Mouse (Mus musculus) testis, adult 2 months (tissue): ENCODE measurements around the gene Agtr1a. TPM values are rescaled to one million over a fixed set of nuclear protein-coding genes. Genes with fewer than 3 reads are reported as not detected.

Source experiments
- H3K27ac ChIP-seq: fragments of 200-500 bp; 2 replicates; pipeline ENCODE4 v1.5.1; 2012; ENCODE audit warnings: low read depth, low read length; ENCODE audit not compliant: control insufficient read depth, insufficient read depth
- H3K27me3 ChIP-seq: fragments of 200-500 bp; 2 replicates; pipeline ENCODE4 v1.6.1; 2012; ENCODE audit warnings: mild to moderate bottlenecking, low read length, moderate library complexity; ENCODE audit not compliant: control insufficient read depth, insufficient read depth
- H3K36me3 ChIP-seq: fragments of 200-500 bp; 2 replicates; pipeline ENCODE4 v1.6.1; 2012; ENCODE audit warnings: mild to moderate bottlenecking, low read length; ENCODE audit not compliant: control insufficient read depth, insufficient read depth
- H3K4me1 ChIP-seq: fragments of 200-500 bp; 2 replicates; pipeline ENCODE4 v1.6.1; 2012; ENCODE audit warnings: low read length; ENCODE audit not compliant: control insufficient read depth, insufficient read depth
- H3K4me3 ChIP-seq: fragments of 200-500 bp; 2 replicates; pipeline ENCODE4 v1.5.1; 2012; ENCODE audit warnings: low read depth, mild to moderate bottlenecking, low read length, moderate library complexity, mixed read lengths; ENCODE audit not compliant: control insufficient read depth
- CTCF ChIP-seq: fragments of 200-500 bp; IDR thresholded peaks from 2 replicates; pipeline ENCODE4 v1.5.1; 2012; ENCODE audit warnings: low read depth, mild to moderate bottlenecking, inconsistent platforms, low read length, moderate library complexity; ENCODE audit not compliant: control insufficient read depth, insufficient read depth, insufficient replicate concordance
- POLR2A ChIP-seq: fragments of 200-500 bp; IDR thresholded peaks from 2 replicates; pipeline ENCODE4 v1.6.1; 2012; ENCODE audit warnings: low read depth, mild to moderate bottlenecking, inconsistent platforms, low read length, moderate library complexity; ENCODE audit not compliant: control insufficient read depth
- polyA plus RNA-seq: library from polyadenylated mRNA; depleted of rRNA; stranded (reverse); fragments of >200 nt; gene quantifications from 2 replicates; pipeline ENCODE4 v1.2.3, GENCODE M21; 2012

Gene Agtr1a
- polyA plus RNA-seq, 1 experiment, result 31.6 TPM

- H3K27me3 ChIP-seq, result no peaks in the 10 kb centered on the region
- H3K4me3 ChIP-seq, result no peak overlapping the region
- TF ChIP-seq POLR2A, result no peak
- TF ChIP-seq CTCF, result no peak
Observed at GRCm38 (mm10) chr13:30364097-30364625, 27.9 kb downstream of the Agtr1a start.

GRCm38 (mm10) chr13:30364780-30365179 lies 28.5 kb downstream of the Agtr1a start:
- no peaks in the 10 kb centered on the region for H3K27me3 ChIP-seq
- no peaks in the 10 kb centered on the region for H3K4me1 ChIP-seq
- no peak overlapping the region for H3K4me3 ChIP-seq
- TF ChIP-seq CTCF (no peak), POLR2A (no peak)
- no peaks in the 10 kb centered on the region for H3K36me3 ChIP-seq
- H3K27ac ChIP-seq, result no peak overlapping the region

More at GRCm38 (mm10) chr13:30364097-30364625, 27.9 kb downstream of the Agtr1a start:
- no peaks in the 10 kb centered on the region for H3K36me3 ChIP-seq
- no peak overlapping the region for H3K27ac ChIP-seq
- no peaks in the 10 kb centered on the region for H3K4me1 ChIP-seq

GRCm38 (mm10) chr13:30365378-30365777 lies 29.1 kb downstream of the Agtr1a start:
- Histone ChIP-seq H3K4me1 (no peaks in the 10 kb centered on the region), H3K27ac (no peak overlapping the region), H3K27me3 (no peaks in the 10 kb centered on the region), H3K4me3 (no peak overlapping the region), H3K36me3 (no peaks in the 10 kb centered on the region)
- TF ChIP-seq POLR2A (no peak), CTCF (no peak)

- Histone ChIP-seq H3K4me3 (no peak overlapping the region), H3K36me3 (no peaks in the 10 kb centered on the region), H3K4me1 (no peaks in the 10 kb centered on the region), H3K27me3 (no peaks in the 10 kb centered on the region), H3K27ac (no peak overlapping the region)
- TF ChIP-seq POLR2A (no peak), CTCF (no peak)
Observed at GRCm38 (mm10) chr13:30368116-30368515, 31.9 kb downstream of the Agtr1a start.

DNA sequence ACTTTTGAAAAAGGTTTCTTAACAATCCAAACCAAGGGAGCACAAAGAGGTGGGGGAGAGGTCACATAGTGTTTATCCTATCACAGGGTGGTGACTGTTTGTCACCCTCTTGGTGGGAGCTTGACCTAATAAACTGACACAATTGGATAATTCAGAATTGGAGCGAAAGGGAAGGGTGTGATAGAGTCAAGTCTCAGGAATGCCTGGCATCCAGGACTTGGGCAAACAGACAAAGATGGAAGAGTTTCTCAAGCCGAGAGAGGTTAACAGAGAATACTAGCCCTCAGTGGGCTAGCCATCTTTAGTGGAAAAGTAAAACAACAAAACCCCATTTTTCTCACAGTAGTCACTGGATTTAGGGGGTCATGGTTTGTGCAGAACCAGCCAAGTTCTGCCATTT lies 32.5 kb downstream of the Agtr1a start:
- Histone ChIP-seq H3K4me3 (no peak overlapping the region), H3K27ac (no peak overlapping the region), H3K36me3 (no peaks in the 10 kb centered on the region), H3K27me3 (no peaks in the 10 kb centered on the region), H3K4me1 (no peaks in the 10 kb centered on the region)
- TF ChIP-seq POLR2A (no peak), CTCF (no peak)

DNA sequence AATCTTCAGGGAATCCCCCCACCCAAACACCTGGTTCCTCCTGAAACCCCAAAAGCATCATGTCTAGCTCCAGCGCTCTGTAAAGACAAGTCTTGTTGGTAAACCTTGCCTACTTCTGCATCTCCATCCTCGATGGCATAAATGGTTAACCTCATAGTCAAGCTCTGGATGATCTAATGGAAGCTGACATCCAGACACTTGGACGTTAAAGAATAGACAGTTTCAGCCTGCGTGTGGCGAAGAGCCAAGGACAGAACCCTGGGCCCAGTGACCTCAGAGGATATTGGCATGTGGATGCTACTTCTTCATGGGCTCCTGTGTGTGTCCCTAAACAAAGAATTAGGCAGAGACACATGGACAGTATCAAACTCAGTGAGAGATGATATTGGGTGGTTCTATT lies 42.6 kb downstream of the Agtr1a start:
- no peak overlapping the region for H3K4me3 ChIP-seq
- H3K4me1 ChIP-seq, result peaks cover 2% of the 10 kb centered on the region; the same call in 1 of the 2 replicates
- no peaks in the 10 kb centered on the region for H3K36me3 ChIP-seq
- no peak overlapping the region for H3K27ac ChIP-seq
- H3K27me3 ChIP-seq, result no peaks in the 10 kb centered on the region
- no peak for TF ChIP-seq POLR2A
- no peak for TF ChIP-seq CTCF

DNA sequence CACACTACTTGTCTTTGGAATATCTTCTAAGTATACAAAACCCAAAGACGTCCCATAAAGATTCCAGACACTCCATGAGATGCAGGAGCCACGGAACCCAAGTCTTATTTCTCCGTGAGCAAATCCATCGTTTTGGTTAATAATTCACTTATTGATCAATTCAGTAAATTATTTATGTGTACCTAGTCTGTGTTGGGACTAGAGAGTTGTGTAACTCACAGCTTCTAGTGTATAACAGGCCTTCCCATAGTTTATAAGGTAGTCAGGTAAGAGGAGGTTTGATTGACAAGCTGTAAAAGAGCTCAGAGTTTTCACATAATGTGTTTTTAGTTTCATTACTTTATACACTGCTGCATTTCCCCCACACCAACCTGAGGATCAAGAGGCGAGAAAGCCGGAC lies 48.9 kb downstream of the Agtr1a start:
- Histone ChIP-seq H3K4me3 (no peak overlapping the region), H3K36me3 (no peaks in the 10 kb centered on the region), H3K27ac (no peak overlapping the region), H3K4me1 (no peaks in the 10 kb centered on the region; the same call in 1 of the 2 replicates), H3K27me3 (no peaks in the 10 kb centered on the region)
- TF ChIP-seq POLR2A, result no peak
- TF ChIP-seq CTCF, result no peak

DNA sequence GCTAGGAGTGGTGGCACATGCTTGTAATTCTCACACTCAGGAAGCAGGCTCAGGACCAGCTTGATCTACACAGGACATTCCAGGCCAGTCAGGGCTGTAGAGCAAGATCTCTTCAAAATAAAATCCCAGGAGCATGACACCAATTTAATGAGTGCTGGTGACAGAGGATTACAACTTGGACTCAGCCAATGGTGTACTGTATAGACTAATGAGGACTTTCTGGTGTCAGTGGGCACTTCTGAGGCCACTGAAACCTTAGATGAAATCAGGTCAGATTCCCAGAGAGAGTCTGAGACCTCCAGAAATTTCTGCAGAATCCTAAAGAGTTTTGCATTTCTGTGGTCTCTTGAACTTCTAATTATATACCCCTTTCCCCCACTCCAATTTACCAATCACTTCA lies 57.9 kb downstream of the Agtr1a start:
- Histone ChIP-seq H3K4me1 (no peaks in the 10 kb centered on the region), H3K27ac (no peak overlapping the region), H3K27me3 (no peaks in the 10 kb centered on the region), H3K36me3 (no peaks in the 10 kb centered on the region), H3K4me3 (no peak overlapping the region)
- TF ChIP-seq POLR2A, result no peak
- TF ChIP-seq CTCF, result no peak
